8 mouse cellular contexts compared by ENCODE assay signal in genomic region chr12:29926896-29927295, GRCm38 (mm10). TPM values are rescaled to one million over a fixed set of nuclear protein-coding genes. Genes with fewer than 3 reads are reported as not detected.
DNase-seq lines count a peak whose midpoint lies in the region; ATAC-seq and TF ChIP-seq lines count a peak whose summit lies in the region.

No protein-coding gene starts in this region.

- DNase-seq in kidney, adult 2 months = peak; percentile 62
- peak; percentile 44 for DNase-seq in R1 (ENCODE audit: low read depth, low spot score)
- DNase-seq in embryo, embryonic 9.5 days (ENCODE audit: extremely low spot score) = peak; percentile 33
- DNase-seq in lung, embryonic 14.5 days = peak; percentile 80
- peak; percentile 43 for DNase-seq in retina, postnatal 7 days (ENCODE audit: low read depth, low spot score)

- H3K36me3 ChIP-seq in kidney, adult 2 months (ENCODE audit: control insufficient read depth, insufficient read depth, low read length) = no peaks in the 10 kb centered on the region
- H3K36me3 ChIP-seq in kidney, embryonic 16.5 days (ENCODE audit: insufficient read depth, low read length) = no peaks in the 10 kb centered on the region
- no peaks in the 10 kb centered on the region for H3K36me3 ChIP-seq in hindbrain, embryonic 15.5 days
- no peaks in the 10 kb centered on the region for H3K36me3 ChIP-seq in lung, embryonic 14.5 days (ENCODE audit: insufficient read depth)

- no peaks in the 10 kb centered on the region for H3K27me3 ChIP-seq in kidney, adult 2 months (replicated peaks; ENCODE audit: control insufficient read depth, insufficient read depth, low read length)
- H3K27me3 ChIP-seq in kidney, embryonic 16.5 days (ENCODE audit: insufficient read depth, low read length) = no peaks in the 10 kb centered on the region
- no peaks in the 10 kb centered on the region for H3K27me3 ChIP-seq in hindbrain, embryonic 15.5 days
- H3K27me3 ChIP-seq in lung, embryonic 14.5 days (ENCODE audit: insufficient read depth, low read length) = no peaks in the 10 kb centered on the region

- peak; percentile 74 for TF ChIP-seq CTCF in kidney, adult 2 months (conservative IDR thresholded peaks at IDR 0.05; ENCODE audit: insufficient read depth, insufficient read length, low read depth, low read length)
- peak; percentile 82 for TF ChIP-seq CTCF in lung, embryonic 14.5 days (IDR thresholded peaks at IDR 0.05; ENCODE audit: low read depth)

- no peak for ATAC-seq in kidney, embryonic 16.5 days (ENCODE audit: low FRiP score, low TSS enrichment)
- ATAC-seq in hindbrain, embryonic 15.5 days (ENCODE audit: low FRiP score, low read depth) = peak; percentile 61; the same call in 1 of the 2 replicates
- ATAC-seq in lung, embryonic 14.5 days (ENCODE audit: insufficient read depth) = no peak
- ATAC-seq in erythroid progenitor cell, adult 5-6 weeks (replicated peaks; ENCODE audit: low FRiP score, poor library complexity, severe bottlenecking) = no peak

- no peak for TF ChIP-seq POLR2A in kidney, adult 2 months (IDR thresholded peaks at IDR 0.05; ENCODE audit: low read depth, low read length)

- no peak overlapping the region for H3K27ac ChIP-seq in kidney, adult 2 months (ENCODE audit: insufficient read depth, low read depth, low read length)
- no peak overlapping the region for H3K27ac ChIP-seq in kidney, embryonic 16.5 days (ENCODE audit: low read length)
- peak overlapping the region; percentile 55; the same call in 1 of the 2 replicates for H3K27ac ChIP-seq in hindbrain, embryonic 15.5 days (replicated peaks)
- no peak overlapping the region for H3K27ac ChIP-seq in lung, embryonic 14.5 days (ENCODE audit: low read depth)

- no peak overlapping the region for H3K4me3 ChIP-seq in kidney, adult 2 months (ENCODE audit: insufficient read depth, low read depth, low read length)
- no peak overlapping the region for H3K4me3 ChIP-seq in kidney, embryonic 16.5 days (ENCODE audit: low read length)
- no peak overlapping the region for H3K4me3 ChIP-seq in hindbrain, embryonic 15.5 days
- H3K4me3 ChIP-seq in lung, embryonic 14.5 days (ENCODE audit: low read depth, low read length) = no peak overlapping the region

- H3K9me3 ChIP-seq in kidney, embryonic 16.5 days (ENCODE audit: low read length) = no peaks in the 10 kb centered on the region
- H3K9me3 ChIP-seq in hindbrain, embryonic 15.5 days = no peaks in the 10 kb centered on the region
- H3K9me3 ChIP-seq in lung, embryonic 14.5 days (ENCODE audit: low read depth, low read length) = no peaks in the 10 kb centered on the region

- WGBS in kidney, adult 2 months = 39% methylated on average over 3 of the region's 3 CpGs
- 37% methylated on average over 3 of the region's 3 CpGs for WGBS in kidney, embryonic 16.5 days
- 43% methylated on average over 3 of the region's 3 CpGs for WGBS in hindbrain, embryonic 15.5 days
- 31% methylated on average over 3 of the region's 3 CpGs for WGBS in lung, embryonic 14.5 days

- H3K4me1 ChIP-seq in kidney, adult 2 months (ENCODE audit: control insufficient read depth, insufficient read depth, low read length) = no peaks in the 10 kb centered on the region
- H3K4me1 ChIP-seq in kidney, embryonic 16.5 days (ENCODE audit: insufficient read depth, low read length) = no peaks in the 10 kb centered on the region
- peaks cover 5% of the 10 kb centered on the region; the same call in 1 of the 2 replicates for H3K4me1 ChIP-seq in hindbrain, embryonic 15.5 days (replicated peaks)
- H3K4me1 ChIP-seq in lung, embryonic 14.5 days (ENCODE audit: insufficient read depth) = no peaks in the 10 kb centered on the region

- H3K9ac ChIP-seq in kidney, embryonic 16.5 days (replicated peaks; ENCODE audit: low read length) = no peak overlapping the region
- no peak overlapping the region for H3K9ac ChIP-seq in hindbrain, embryonic 15.5 days
- no peak overlapping the region for H3K9ac ChIP-seq in lung, embryonic 14.5 days

- H3K4me2 ChIP-seq in kidney, embryonic 16.5 days (replicated peaks; ENCODE audit: low read depth, low read length) = no peak overlapping the region
- no peak overlapping the region for H3K4me2 ChIP-seq in hindbrain, embryonic 15.5 days
- H3K4me2 ChIP-seq in lung, embryonic 14.5 days = no peak overlapping the region

RNA-seq across cellular contexts. Expression of gene Pxdn, which starts 10.5 kb away (rescaled TPM):
- 24.0 and 29.2 TPM in 2 replicates for polyA plus RNA-seq in kidney, adult 2 months (2012; rRNA removed)
- polyA plus RNA-seq in kidney, embryonic 16.5 days (2015; fragmentation: Nextera tagmentation; extraction: Ambion mirVana) = 105 and 107 TPM in 2 replicates
- polyA plus RNA-seq in hindbrain, embryonic 15.5 days (2015; fragmentation: Nextera tagmentation; extraction: Ambion mirVana) = 46.9 and 48.6 TPM in 2 replicates
- 135 and 144 TPM in 2 replicates for polyA plus RNA-seq in lung, embryonic 14.5 days (2014; fragmentation: Nextera tagmentation; extraction: Ambion mirVana)
- total RNA-seq in erythroid progenitor cell, adult 5-6 weeks (2015; ENCODE audit: low replicate concordance) = not detected in 2 replicates
- total RNA-seq in erythroid progenitor cell, adult 5-6 weeks (2017; ENCODE audit: low replicate concordance) = 1.5 TPM in 1 of 2 replicates, not detected in the other
